Mouse (Mus musculus): ENCODE data around the gene Alpk3.

Alpk3 gene

GRCm38 (mm10) chr7:81074546-81074945 is 17.1 kb downstream of the Alpk3 start:
- DNase-seq (ENCODE audit: low read depth) = no peak

- no peak for DNase-seq (ENCODE audit: low read depth)
Observed at GRCm38 (mm10) chr7:81075299-81075698, 17.9 kb downstream of the Alpk3 start.

GRCm38 (mm10) chr7:81075732-81076131 is 18.3 kb downstream of the Alpk3 start:
- no peak for DNase-seq (ENCODE audit: low read depth)

- no peak for DNase-seq (ENCODE audit: low read depth)
Observed at GRCm38 (mm10) chr7:81077009-81077408, 19.6 kb downstream of the Alpk3 start.

- no peak for DNase-seq (ENCODE audit: low read depth)
Observed at GRCm38 (mm10) chr7:81078740-81079139, 21.3 kb downstream of the Alpk3 start.

- no peak for DNase-seq (ENCODE audit: low read depth)
Observed at GRCm38 (mm10) chr7:81093420-81093965, 36.1 kb downstream of the Alpk3 start.

GRCm38 (mm10) chr7:81094104-81094757 is 36.8 kb downstream of the Alpk3 start:
- DNase-seq (ENCODE audit: low read depth) = no peak

GRCm38 (mm10) chr7:81100341-81100740 is 42.9 kb downstream of the Alpk3 start:
- no peak for DNase-seq (ENCODE audit: low read depth)

- no peak for DNase-seq (ENCODE audit: low read depth)
Observed at GRCm38 (mm10) chr7:81102854-81103253, 45.5 kb downstream of the Alpk3 start.

- no peak for DNase-seq (ENCODE audit: low read depth)
Observed at GRCm38 (mm10) chr7:81105525-81105924, 48.1 kb downstream of the Alpk3 start.

- DNase-seq (ENCODE audit: low read depth) = no peak
Observed at GRCm38 (mm10) chr7:81108226-81108625, 50.8 kb downstream of the Alpk3 start.

- peak; percentile 72 for DNase-seq (ENCODE audit: low read depth)
Observed at GRCm38 (mm10) chr7:81109717-81110651, 52.6 kb downstream of the Alpk3 start.

- DNase-seq (ENCODE audit: low read depth) = no peak
Observed at GRCm38 (mm10) chr7:81110791-81111190, 53.4 kb downstream of the Alpk3 start.

- DNase-seq (ENCODE audit: low read depth) = peak; percentile 14
Observed at GRCm38 (mm10) chr7:81111729-81112128, 54.3 kb downstream of the Alpk3 start.

GRCm38 (mm10) chr7:81112686-81113360 is 55.4 kb downstream of the Alpk3 start:
- DNase-seq (ENCODE audit: low read depth) = no peak

- no peak for DNase-seq (ENCODE audit: low read depth)
Observed at GRCm38 (mm10) chr7:81114555-81114954, 57.2 kb downstream of the Alpk3 start, which contains the start of gene Slc28a1. Slc28a1 (plus strand) TSS chr7:81114799.

GRCm38 (mm10) chr7:81121099-81121498 is 63.7 kb downstream of the Alpk3 start:
- no peak for DNase-seq (ENCODE audit: low read depth)

- no peak for DNase-seq (ENCODE audit: low read depth)
Observed at GRCm38 (mm10) chr7:81122808-81123207, 65.4 kb downstream of the Alpk3 start.

GRCm38 (mm10) chr7:81123553-81123952 is 66.2 kb downstream of the Alpk3 start:
- no peak for DNase-seq (ENCODE audit: low read depth)

GRCm38 (mm10) chr7:81124773-81125172 is 67.4 kb downstream of the Alpk3 start:
- DNase-seq (ENCODE audit: low read depth) = no peak

GRCm38 (mm10) chr7:81125215-81126175 is 68.1 kb downstream of the Alpk3 start:
- DNase-seq (ENCODE audit: low read depth) = no peak

All from NIH3T3 (cell line).